Mouse (Mus musculus) kidney, adult 8-10 months (tissue): ENCODE results near the gene Bola2.
A peak's percentile ranks its signal among the peaks of the same experiment; 100 is the strongest.

ENCODE experiments used
- DNase-seq, 2 experiments: peaks; one replicate each; pipeline ENCODE4 v3.0.0; 2022

Gene Bola2

DNA sequence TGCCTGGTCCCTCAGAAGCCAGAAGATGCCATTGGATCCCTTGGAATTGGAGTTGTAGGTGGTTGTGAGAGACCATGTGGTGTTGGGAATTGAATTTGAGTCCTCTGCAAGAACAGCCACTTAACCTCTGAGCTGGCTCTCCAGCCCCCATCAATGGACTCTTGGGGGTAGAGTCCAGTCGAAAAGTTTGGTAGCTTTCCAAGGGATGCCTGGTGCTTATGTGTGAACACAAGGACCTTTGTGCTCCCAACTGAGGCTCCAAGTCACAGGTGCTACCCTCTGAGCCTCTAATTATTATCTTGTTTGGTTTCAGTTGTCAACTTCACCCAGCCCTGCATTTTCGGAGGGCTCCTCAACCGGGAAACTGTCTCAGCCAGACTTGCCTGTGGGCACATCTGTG lies 4.5 kb upstream of the Bola2 start:
- peak; percentile 66 to 88 for DNase-seq

DNA sequence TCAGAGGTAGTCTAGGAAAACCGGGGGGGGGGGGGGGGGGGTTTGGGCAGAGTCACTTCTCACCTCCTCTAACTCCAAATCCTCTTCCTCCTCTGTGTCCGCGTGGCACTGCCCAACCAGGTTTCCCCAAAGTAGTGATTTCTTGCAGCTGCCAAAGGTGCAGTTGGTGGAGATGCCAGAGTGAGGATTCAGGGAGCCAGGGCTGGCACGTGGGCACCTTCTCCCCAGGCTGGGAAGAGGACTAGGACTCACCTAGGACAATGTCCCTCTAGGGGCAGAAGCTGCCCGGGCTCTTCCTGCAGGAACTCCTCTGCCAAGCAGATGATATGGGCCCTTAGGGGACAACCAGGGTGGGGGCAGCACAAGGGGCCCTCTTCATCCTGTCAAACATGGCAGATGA lies 3.5 kb upstream of the Bola2 start:
- DNase-seq, result no peak

DNA sequence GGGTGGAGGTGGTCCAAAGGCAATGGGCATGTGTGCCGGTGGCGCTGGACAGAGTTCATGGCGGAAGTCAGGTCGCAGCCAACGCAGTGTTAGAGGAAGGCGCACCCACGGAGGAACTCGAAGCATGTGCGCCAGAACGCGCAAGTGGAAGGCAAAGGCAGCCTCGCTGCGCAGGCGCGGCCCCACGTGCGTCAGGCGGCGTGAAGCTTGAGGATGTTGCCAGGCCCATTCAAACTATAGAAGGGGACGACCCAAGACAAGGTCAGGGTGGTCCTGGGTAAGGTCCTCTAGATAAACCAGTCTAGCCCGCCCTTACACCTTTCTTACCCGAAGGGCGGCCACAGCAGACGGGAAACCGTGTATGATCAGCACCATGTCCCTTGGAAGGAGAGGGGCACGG lies 2.8 kb upstream of the Bola2 start:
- no peak for DNase-seq

DNA sequence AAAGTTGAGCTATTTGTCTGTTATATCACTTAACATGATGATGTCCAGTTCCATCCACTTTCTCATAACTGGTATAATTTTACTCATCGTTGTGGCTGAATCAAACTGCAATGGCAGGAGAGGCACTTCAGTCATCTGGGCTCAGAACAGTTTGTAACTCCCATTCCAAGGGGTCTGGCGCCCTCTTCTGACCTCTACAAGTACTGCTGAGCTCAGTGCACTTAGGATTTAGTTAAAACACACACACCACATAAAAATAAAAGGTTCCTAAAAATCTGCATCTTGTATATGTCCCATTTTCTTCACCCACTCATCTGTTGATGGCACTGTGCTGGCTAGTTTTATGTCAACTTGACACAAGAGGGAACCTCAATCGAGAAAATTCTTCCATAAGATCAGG lies 1.9 kb upstream of the Bola2 start:
- peak; percentile 81 to 93 for DNase-seq

DNA sequence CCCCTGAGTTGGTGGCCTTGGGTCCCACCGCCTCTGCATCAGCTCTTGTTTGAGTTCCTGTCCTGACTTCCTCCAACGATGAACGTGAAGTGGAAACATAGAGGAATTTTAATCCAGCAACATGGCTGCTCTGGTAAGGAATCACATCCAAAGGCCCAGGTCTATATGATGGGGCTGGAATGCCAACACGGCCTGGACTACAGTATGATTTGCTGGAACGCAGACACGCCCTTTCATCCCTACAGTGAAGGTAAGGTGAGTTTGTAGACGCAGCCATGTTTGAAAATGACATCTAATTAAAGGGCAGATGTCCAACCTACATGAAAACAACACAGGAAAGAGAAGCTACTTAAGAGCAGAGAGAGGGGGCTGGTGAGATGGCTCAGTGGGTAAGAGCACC lies 1.4 kb upstream of the Bola2 start:
- no peak for DNase-seq

DNA sequence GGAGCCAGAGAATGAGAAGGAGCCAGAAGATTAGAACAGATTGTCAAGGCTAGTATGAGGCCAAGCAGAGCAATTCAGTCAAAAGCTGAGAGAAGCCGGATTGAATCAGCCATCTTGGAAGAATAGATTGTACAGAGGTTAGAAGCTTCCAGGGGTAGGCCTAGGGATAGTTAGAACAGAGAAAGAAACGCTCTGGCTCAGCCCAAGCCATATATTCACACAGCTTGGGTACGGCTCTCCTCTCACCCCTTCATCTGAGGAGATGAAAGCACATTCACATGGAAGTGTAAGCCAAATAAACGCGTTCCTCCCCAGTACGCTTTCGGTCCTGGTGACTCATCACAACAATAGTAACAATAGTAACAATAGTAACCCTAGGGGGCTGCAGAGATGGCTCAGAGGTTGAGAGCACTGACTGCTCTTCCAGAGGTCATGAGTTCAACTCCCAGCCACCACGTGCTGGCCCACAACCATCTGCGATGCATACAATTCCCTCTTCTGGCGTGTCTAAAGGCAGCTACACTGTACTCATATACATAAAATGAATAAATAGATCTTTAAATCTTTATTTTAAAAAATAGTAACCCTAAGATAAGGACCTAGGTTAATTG lies 655 bp upstream of the Bola2 start:
- DNase-seq, result no peak

DNA sequence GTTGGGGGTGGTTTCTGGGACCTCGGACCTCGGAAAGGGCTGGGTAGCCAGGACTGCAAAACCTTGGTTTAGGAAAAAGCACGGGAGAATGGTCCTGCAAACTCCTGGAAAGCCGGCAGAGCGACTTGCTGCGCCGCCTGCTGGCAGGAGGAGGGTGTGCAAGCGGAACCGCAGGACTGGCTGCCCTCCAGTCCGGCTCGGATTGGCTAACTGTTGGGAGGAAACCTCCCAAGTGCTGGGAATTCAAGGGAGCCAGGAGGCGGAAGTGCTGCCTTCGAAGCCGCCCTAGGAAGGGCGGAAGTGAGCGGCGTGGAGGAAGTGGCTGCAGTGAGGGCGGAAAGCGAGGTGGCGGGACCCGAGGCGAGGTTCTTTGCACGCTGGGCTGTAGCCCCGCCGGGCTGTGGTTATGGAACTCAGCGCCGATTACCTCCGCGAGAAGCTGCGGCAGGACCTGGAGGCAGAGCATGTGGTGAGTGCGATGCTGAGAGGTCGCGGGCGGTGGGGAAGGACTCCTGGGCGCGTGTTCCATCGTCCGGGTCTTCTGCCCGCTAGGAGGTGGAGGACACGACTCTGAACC lies 518 bp downstream of the Bola2 start, which contains the start of gene Slx1b:
Gene Slx1b (minus strand): TSS at position 154 of the 577 bp plus-strand sequence.
- DNase-seq, result peak; percentile 95 to 96

DNA sequence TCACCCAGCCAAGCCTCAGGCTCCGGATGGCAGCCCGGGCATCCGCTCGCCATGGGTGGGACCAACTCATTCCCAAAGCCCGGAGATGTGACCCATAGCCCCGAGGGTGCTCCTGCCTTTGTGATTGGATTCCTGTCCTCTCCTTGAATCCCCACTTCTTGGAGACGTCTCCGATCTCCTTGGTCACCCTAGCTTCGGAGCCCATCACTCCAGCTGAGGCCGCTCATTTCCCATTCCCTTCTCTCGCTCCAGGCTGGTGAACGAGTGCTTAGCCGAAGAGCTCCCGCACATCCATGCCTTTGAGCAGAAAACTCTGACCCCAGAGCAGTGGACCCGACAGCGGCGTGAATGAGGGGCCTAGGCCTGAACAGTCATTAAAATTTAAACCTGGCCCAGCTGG lies 1.1 kb downstream of the Bola2 start:
- no peak for DNase-seq

DNA sequence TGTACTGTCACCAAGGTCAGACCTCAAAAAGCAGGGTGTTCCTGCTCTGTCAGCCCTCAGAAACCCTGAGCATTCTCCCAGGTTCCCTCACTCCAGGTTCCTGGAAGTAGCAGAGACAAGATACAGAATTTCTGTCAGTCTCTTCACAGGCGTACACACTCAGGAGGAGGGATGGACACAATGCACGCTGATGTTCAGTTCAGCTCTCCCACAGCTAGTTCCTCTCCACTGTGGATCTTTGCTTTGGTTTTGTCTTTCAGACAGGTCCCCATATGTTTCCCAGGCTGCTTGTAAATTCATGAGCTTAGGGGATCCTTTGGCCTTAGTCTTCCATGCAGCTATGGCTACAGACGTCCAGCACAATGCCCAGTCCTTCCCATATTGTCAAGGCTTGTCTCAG lies 1.7 kb downstream of the Bola2 start:
- no peak for DNase-seq

DNA sequence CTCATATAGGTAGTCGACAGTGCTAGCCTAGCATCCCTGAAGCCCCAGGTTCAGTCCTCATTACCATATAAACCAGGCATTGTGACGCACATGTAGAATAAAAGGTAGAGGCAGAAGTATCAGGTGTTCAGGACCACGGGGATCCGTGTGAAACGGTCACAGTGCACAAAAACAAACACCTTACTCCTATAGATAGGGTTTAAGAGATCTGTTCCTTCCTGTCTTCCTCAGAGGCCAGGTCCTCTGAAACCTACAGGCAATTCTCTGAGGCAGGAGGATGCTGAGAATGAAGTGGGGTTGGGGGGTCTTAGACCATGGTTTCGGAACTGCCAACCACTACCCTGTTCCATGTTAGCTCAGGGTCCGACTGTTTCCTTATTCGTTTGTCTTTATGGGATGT lies 2.6 kb downstream of the Bola2 start:
- DNase-seq, result no peak

DNA sequence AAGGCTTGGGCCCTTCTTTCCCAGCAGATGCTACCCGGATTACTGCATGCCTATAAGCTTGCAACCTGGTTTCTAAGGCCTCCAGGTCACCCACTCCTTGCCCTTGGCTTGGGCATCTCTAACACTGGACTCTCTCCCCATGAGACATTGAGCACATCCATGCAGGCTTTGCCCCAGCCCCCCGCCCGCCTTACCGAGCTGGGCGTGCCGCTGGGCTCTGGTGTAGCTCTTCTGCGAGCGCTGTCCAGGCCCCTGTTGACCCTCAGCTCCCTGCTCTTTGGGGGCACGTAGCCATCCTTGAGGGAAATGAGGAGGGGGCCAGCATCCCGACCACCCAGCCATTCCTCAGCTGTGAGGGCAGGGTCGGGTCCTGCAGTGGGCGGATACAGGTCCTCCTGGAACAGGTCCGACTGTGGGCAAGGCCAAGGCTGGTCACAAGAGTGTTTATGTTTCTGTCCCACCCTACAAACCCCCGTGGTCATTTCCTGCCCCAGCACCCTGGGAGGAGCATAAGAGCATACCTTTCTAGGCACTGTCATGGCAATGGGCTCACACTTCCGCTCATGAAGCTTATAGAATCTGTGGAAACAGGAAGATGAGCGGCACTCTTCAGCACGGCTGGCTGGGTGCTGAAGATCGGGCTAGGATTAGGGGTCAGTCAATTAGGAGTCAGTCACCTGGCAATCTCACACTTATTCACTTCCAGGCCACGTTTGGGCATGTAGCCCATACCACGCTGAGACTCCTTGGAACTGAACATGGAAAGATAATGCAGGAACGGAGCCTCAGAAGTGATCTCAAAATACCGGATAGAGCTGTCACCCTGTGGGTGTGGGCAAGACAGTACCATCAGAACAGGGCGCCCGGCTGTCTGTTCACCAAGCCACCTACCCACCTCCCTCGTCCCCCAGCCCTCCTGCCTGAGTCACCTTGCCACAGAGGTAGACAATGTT lies 5.1 kb downstream of the Bola2 start:
- no peak for DNase-seq

DNA sequence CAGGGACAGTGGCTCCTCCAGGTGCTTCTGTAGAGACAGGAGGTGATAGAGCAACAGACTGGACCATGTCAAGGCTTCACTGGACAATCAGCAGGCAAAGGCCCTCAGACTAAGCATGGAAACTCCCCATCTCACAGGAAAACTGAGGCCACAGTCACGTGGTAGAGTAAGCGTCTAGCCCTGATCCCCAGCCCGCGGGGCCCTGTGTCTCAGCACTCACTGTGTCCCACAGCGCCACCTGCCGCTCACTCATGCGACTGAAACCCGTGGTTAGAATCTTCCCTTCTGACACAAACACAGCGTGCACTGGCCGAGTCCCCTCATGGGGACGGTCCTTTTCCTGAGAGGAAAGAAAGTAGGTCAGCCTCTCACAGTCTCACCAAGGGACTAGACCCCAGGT lies 5.9 kb downstream of the Bola2 start:
- peak; percentile 76 to 89 for DNase-seq

DNA sequence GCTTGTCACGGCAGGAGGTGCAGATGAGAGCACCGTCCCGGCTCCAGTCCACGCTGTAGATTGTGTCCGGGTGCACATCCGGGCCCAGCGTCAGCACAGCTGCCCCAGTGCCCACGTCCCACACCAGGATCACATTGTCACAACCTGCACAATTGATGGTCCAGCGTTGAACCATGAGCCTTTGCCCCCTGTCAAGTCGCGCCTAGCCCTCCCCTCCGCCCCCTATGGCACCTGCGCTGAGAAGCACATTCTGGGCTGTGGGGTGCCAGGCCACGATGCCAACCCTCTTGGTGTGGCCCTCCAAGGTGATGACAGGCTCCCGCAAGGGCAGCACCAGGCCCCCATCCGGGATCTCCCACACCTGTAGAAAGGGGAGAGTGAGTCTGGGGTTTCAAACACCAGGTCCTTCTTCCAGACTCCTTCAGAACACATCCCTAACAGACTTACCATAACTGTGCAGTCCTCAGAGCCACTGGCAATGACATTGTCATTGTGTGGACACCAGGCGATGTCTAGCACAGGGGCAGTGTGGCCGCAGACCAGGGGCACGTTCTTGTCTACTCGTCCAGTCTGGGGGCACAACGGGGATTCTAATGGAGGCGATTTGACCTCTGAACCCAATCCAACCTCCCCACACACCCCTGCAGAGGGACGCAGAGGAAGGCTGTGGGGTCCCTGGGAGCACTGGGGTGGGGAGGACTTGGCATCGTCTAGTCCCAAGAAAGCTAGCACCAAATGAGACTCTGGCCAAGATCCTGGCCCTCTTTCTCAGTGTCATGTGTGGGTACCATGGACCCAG lies 6.6 kb downstream of the Bola2 start:
- no peak for DNase-seq

DNA sequence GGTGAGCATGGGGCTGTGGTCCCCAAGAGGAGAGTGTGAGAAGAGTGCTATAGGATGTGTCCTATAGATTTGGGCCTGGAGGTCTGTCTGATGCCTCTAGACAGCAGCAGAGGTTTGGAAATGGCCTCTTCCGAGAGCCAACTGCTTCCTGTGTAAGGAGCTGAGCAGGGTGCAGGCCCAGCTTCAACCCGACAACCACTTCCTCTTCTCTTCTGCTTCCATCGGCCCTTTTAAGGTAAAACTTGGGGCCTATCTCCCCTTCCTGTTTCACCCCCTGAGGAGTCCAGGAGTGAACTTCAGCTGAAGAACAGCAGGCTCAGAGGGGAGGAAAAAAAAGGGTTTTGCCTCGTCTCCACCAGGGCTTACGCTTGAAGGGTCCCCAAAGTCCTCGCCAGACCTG lies 7.2 kb downstream of the Bola2 start:
- no peak for DNase-seq

DNA sequence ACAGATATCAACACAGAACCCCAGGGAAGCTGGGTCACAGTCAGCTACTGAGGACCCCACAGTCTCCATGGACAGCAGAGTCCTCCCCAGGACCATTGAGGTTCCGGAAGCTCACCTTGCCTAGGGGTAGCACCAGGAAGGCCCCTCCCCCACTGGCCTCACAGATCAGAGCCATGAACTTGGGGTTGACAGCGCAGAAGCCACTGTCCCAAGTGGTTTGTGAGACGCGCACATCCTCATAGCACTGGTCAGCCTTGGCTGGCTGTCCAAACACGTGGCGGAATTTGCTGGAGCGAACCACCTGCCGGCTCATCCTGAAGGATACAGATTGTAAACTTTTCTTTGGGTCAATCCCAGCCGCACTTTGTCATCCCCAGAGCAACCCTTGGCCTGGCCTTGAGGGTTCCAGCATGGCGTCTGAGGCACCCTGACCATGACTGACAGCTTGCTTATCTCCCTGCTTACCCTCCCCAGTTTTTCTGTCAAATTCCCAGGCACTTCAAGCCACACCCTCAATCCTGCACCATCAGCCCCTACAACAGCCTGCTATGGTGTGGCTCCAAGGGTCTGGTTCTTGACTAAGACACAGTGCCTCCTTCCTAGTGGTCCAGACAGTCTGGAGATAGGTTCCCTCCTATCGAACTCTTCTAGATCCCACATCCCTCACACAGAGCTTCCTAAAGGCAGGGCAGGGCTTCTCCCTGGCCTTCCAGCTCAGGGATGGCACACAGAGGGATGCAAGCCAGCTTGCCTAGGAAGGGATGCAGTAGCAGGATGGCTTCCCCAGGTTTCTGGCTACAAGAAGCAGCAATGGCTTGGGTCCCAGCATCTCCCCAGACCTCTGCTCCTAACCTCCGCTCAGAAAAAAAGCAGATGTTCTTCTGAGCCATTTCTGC lies 7.9 kb downstream of the Bola2 start:
- no peak for DNase-seq

DNA sequence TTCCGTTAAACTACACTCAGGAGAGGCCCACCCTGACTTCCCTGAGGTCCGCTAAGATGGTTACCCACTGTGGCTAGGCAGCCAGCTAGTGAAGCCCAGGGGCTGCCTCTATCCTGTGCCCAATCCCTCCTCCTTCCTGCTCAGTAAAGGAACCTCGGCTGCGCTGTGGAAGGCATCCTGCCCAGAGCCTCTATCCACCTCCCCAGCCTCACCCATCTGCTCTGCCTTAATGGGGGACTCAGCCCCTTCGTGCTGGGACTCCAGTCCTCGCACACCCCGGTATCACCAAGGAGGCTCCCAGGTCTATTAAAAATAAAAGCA lies 8.5 kb downstream of the Bola2 start:
- no peak for DNase-seq

DNA sequence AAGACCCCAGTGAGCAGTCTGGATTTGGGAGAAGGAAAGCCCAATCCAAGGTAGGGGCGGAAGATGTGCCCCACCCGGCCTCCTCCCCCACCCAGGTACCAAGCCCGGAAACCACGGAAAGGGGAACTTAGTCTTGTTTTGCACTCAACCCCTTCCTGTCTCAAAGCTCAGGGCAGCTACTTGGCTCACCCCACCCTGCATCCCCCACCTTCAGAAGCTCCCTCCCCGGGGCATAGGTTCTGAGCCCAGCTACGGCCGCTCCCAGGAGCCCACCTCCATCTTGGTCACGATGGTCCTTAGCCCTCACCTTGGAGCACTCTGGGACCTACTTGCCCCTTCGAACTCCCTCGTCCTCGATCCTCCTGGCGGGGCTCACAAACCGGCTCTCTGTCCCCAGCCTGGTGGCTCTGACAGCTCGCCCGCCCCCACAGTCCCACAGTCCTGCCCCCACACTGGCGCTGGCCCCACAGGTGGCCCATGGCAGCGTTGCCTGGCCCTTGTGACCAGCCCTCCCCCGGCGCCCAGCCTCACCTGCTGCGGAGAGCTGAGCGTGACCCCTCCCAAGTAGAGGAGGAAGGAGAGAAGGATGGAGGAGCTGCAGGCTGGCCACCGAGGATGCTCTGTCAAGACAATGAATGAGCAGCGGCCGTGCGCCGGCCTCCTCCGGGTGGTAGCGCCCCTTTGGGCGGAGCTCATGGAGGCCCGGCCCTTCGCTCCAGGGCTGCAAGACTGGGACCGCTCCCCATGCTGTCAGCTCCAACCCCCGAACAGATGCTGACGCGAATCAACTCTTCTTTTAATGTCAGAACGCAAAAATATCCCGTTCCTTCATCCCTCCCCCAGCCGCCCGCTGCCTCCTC lies 9.2 kb downstream of the Bola2 start:
- no peak for DNase-seq

DNA sequence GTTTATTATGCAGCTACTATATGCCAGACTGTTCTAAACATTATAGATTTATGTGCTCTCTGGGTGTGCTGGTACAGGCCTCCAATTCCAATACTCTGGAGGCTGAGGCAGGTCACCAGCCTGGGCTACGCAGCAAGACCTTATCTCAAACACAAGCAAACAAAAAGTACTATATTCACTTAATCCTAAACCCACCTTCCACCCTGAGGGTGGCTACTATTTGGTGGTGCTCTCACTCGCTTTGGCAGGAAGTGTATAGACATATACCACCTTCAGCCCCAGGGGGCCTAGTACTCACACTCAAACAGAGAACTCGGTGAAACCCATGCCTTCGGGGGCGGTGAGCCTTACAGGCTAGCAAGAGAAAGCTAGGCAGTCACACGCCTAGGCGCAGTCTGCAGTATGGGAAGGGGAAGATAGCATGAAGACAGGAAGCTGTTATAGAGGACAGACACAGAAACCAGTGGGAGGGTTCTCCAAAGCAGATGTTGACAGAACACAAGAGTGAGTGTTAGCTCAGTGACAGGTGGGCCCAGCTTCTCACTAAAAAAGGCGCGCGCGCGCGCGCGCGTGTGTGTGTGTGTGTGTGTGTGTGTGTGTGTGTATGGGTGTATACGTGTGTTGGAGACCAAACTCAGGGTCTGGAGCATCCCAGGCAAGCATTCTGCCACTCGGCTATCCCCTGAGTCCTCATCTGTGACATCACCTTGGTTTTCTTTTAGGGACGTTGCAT lies 12.4 kb downstream of the Bola2 start, which contains the start of gene Coro1a:
Gene Coro1a (minus strand): TSS at position 346 of the 733 bp plus-strand sequence.
- DNase-seq, result no peak

DNA sequence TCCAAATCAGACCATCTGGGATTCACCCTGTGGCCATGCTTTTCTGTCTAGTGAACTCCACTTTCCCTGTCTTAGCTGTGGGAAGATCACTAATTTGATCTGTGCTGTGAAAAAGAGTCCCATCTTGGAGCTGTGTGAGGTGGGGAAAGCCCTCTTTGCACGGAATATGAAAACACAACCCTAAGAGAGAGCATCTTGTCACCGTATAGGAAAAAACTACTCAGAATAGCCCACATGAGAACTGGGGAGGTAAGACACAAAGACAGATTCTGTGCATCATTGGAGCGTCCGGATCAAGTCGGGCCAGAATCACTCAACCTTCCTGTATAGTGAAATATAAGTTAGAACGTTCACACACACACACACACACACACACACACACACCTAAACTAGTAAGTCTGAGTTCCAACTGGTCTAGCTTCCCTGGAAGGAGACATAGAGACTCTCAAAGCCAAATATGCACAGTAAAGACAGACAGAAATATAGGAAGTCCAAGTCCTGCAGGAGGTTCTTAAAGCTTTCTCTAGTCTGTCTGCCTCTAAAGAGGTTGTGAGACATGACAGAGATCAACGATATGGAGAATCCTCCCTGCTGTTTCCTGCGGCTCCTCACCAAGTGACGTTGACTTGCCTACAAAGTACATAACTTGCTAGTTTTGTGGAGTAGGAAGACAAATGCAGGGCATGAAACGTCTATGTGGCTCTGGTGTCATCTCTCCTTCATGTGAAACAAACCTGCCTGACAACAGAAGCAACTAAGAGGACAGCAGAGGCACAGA lies 13.2 kb downstream of the Bola2 start:
- no peak for DNase-seq

DNA sequence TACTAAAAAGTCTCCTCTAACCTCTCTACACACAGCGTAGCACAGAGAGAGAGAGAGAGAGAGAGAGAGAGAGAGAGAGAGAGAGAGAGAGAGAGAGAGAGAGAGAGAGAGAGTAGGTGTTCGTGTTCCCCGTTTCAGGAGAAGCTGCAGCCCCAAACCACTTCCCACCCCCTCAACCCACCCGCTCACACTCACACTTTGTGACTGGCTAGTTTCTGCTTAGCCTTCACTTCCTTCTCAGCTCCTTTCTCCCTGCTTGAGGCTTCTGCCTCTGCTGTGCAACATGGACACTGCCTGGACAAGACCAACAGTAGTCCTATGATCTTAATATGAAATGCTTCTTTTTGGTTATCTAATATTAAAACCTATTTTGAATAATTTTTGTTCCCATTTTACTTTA lies 15.1 kb downstream of the Bola2 start:
- no peak for DNase-seq
